Mouse (Mus musculus): ENCODE measurements at regions not wholly inside any gene's neighbourhood (a gene's known extent, or its start where the extent isn't known, plus 50 kb on each side); places are given as distances from the start of the nearest gene placed in this dataset.

DNA sequence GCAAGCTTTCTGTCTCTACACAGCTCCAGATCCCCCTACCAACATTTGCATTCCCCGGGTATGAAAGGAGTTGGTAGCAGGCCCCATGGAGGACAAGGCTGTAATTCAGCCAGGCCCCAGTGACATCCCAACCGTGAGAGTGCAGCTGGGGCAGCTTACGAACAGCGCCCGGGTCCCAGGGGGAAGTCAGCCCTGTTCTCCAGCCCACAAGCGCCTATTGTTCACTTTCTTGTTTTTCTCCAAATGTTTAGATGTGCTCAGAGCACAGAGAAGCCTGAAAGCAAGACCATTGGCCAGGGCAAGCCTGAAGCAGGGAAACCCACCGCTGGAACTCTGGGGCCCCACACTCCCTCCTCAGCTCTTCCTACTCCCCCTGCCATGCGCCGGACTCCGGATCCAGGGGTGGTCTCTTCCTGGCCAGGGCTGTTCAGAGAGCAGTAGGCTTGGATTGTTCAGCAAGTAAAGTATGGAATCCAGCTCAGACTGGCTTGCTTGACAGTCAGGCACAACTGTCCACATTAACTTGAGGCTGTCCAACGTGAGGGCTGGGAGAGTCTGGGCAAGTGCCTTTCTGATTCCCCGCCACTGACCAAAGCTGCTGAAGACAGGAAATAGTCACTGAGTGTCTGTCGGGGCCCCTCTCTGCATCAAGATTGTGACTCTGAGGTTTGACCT is 142.4 kb downstream of the Zfp36l1 start:
- TF ChIP-seq CTCF (IDR thresholded peaks at IDR 0.05; ENCODE audit: extremely low read depth, insufficient read depth, low read length) (no peak), POLR2A (IDR thresholded peaks at IDR 0.05; ENCODE audit: extremely low read depth, insufficient read depth, low read length) (no peak)
